Mouse (Mus musculus): ENCODE data around the gene Kat14.

- TF ChIP-seq CTCF (IDR thresholded peaks at IDR 0.05; ENCODE audit: insufficient read depth, low read length) (no peak), POLR2A (IDR thresholded peaks at IDR 0.05; ENCODE audit: borderline replicate concordance, extremely low read depth, low read depth, low read length) (no peak)
These were observed 37.1 kb upstream of the Kat14 start, which contains the start of gene Ovol2 for GRCm38 (mm10) chr2:144331401-144332302.
